Mouse (Mus musculus) testis, adult 2 months (tissue): ENCODE measurements around the gene Gm28576. TPM values are rescaled to one million over a fixed set of nuclear protein-coding genes. Genes with fewer than 3 reads are reported as not detected.
"Not testable (repeated sequence)": the region's sequence is repeated elsewhere in the genome, so short reads cannot be mapped to it uniquely, and the experiment has no call there.

ENCODE experiments used
- H3K27ac ChIP-seq: fragments of 200-500 bp; 2 replicates; pipeline ENCODE4 v1.5.1; 2012; ENCODE audit warnings: low read depth, low read length; ENCODE audit not compliant: control insufficient read depth, insufficient read depth
- H3K27me3 ChIP-seq: fragments of 200-500 bp; 2 replicates; pipeline ENCODE4 v1.6.1; 2012; ENCODE audit warnings: mild to moderate bottlenecking, low read length, moderate library complexity; ENCODE audit not compliant: control insufficient read depth, insufficient read depth
- H3K36me3 ChIP-seq: fragments of 200-500 bp; 2 replicates; pipeline ENCODE4 v1.6.1; 2012; ENCODE audit warnings: mild to moderate bottlenecking, low read length; ENCODE audit not compliant: control insufficient read depth, insufficient read depth
- H3K4me1 ChIP-seq: fragments of 200-500 bp; 2 replicates; pipeline ENCODE4 v1.6.1; 2012; ENCODE audit warnings: low read length; ENCODE audit not compliant: control insufficient read depth, insufficient read depth
- H3K4me3 ChIP-seq: fragments of 200-500 bp; 2 replicates; pipeline ENCODE4 v1.5.1; 2012; ENCODE audit warnings: low read depth, mild to moderate bottlenecking, low read length, moderate library complexity, mixed read lengths; ENCODE audit not compliant: control insufficient read depth
- polyA plus RNA-seq: library from polyadenylated mRNA; depleted of rRNA; stranded (reverse); fragments of >200 nt; gene quantifications from 2 replicates; pipeline ENCODE4 v1.2.3, GENCODE M21; 2012; rRNA removed

Gene Gm28576
- not detected in 2 replicates for polyA plus RNA-seq

DNA sequence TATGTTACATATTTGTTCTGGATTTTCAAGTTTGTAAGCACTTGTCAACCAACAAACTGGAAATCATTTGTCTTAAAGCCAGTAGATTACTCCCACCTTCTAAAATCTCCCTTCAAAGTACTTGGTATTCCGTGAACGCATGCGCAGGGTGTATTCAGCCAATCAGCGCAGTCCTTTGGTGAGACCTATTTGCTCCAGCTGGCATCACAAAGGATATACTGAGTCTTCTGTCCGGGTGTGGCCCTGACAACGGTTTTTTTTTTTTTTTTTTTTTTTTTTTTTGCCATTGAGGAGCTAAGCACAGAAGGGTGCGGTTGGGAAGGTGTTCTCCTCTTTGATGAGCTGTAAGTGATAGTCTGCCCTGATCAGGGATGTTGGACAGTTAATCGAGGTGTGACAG, at the start of gene Gm28576:
TSS of gene Gm28576 (plus strand) at position 301 of the 400 bp plus-strand sequence.
- H3K27ac ChIP-seq, H3K4me3 ChIP-seq, H3K27me3 ChIP-seq, H3K4me1 ChIP-seq, H3K36me3 ChIP-seq: not testable (repeated sequence)

Other genes starting within 250 kb of the Gm28576 start
- not detected in 2 replicates for gene Gm20826, start 84.5 kb upstream of the Gm28576 start, polyA plus RNA-seq